Mouse (Mus musculus) layer of hippocampus, adult 9-10 months (tissue): ENCODE data around the gene Txnrd2.

Experiments
- DNase-seq: peaks from one replicate; pipeline ENCODE4 v3.0.0; 2022; ENCODE audit warnings: low spot score

Txnrd2 gene

DNA sequence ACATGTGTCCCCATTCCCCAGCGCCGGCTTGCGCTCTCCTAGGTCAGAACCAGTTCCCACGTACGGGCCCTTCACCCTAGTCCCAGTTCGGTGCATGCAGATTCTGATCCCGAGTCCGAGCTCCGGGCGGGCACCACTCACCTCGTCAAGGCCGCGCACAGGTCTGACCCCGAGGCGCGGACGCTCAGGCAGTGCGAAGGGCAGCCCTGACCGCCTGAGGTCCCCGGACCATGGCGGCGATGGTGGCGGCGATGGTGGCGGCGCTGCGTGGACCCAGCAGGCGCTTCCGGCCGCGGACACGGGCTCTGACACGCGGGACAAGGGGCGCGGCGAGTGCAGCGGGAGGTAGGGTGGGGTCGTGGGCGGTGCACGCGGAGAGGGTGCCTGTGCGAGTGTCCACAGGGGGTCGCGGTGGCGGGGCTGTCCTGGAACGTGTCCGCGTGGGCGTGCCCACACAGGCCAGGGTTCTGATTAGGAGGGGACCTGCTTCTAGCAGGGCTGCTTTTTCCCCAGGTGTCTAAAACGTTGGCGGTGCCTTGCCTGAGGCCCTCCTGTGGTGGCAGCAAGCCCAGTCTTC lies at the start of gene Txnrd2:
TSS of gene Txnrd2 (plus strand) at position 170 of the 577 bp plus-strand sequence.
- no peak for DNase-seq

DNA sequence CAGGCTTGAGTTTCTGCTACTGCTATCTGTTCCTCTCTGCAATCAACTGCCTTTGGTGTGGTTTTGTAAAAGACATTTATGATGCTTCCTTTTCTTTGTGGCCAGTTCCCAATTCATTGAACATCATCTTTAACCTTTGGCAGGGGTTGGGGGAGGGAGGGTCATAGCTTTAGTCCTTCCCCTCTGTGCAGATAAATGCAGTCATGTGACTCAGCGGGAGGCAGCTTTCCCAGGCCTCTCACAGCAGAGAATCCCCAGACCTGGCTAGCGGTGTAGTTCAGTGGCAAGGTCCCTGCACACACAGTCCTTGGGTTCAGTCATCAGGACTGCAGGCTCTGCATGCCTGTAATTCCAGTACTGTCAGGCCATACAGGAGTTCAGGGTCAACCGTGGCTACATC lies 49.0 kb upstream of the Txnrd2 start:
- DNase-seq, result no peak

DNA sequence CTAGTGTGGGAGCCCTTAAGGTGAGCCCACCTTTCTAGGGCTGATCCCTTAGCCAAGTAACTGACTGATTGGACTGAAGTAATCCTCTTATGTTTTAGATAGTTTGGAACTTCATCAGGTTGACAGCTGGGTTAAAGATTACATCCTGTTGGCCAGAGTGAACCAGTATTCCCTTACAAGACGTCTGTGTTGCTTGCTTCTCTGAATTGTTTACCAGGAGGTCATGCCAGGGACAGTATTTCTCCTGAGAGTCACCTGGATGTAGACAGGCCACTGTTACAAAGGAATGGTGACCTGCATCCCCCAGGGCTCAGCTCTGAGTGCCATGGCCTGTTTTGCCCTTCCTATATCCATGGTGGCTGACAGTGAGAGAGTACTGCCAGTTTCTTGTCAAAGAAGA lies 47.7 kb upstream of the Txnrd2 start:
- no peak for DNase-seq

DNA sequence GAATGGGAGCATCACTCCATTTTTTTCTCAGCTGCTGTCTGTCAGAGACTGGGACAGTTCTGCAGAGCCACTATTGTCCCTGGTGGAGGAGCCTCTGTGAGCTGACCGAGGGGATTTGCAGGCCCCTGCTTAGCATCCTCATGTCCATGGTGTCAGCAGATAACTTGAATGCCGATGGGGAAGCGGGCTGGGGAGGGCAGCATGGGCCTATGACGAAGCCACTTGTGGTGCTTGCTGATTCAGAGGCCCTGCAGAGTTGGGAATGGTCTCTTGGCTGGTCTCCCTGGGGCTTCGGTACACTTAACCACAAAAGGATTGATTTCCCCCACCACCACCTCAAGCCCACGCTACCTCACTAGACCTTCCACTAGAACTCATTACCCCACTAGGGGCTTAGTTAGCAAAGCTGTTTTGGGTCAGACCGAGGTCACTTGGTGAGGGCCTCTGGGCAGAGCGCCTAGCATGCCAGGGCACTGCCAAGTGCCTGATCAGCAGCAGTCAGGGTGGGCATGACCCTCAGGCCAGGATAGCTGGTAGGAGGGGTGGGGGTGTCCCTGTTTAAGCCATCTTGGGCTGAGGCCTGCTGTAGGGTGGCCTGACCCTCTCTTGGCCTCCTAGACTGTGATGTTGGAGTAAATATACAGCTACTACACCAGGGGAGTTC lies 46.7 kb upstream of the Txnrd2 start:
- no peak for DNase-seq

DNA sequence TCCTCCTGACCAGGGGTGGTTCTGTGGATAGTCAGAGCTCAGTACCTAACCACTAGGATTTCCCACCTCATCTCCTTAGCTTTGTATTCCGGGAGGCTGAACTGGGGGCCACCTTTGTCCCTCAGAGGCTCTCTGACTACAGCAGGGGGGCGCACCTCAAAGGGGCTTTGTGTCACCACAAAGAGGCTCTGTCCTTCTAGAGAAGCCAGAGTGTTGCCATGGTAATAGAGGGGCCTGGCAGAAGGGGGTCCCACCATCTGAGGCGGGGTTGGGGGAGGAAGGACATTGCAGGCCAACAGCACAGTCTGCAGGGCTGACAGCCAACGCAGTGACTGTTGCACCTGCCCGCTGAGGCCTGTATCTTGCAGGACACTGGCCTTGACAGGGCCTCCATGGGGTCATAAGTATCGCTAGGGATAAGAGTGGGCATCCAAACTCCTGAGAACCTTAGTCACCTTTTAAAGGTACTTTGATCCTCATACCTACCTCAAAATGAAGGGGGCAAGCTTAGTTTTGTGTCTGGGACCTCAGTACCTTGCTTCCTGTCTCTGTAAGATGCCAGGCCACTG lies 45.6 kb upstream of the Txnrd2 start:
- no peak for DNase-seq

DNA sequence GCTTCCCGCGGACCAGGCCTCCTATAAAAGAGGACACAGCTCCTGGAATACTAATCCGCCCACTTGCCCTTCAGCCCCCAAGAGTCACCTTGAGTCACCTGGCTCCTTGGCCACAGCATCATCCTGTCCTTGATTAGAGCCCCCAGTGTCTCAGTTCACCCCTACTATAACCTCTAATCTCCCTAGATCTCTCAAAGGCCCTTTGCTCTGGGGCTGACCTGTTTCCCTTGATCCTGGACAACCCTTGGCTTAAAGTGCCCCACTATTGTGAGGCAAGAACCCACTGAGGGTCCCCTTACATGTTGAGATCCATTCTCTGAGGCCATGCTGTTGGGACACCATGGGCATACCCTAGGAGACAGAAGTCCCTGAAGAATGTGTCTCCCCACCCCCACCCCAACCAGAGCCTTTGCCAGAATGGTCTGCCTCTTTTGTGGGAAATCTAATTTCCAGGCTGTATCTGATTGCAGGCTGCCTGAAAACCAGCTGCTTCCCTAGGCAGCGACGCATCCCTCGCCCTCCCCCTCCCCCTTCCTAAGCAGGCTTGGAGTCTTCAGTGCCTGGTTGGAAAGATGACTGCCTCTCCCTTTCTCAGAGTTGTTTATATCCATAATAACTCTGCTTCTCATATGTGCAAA lies 44.4 kb upstream of the Txnrd2 start:
- no peak for DNase-seq

DNA sequence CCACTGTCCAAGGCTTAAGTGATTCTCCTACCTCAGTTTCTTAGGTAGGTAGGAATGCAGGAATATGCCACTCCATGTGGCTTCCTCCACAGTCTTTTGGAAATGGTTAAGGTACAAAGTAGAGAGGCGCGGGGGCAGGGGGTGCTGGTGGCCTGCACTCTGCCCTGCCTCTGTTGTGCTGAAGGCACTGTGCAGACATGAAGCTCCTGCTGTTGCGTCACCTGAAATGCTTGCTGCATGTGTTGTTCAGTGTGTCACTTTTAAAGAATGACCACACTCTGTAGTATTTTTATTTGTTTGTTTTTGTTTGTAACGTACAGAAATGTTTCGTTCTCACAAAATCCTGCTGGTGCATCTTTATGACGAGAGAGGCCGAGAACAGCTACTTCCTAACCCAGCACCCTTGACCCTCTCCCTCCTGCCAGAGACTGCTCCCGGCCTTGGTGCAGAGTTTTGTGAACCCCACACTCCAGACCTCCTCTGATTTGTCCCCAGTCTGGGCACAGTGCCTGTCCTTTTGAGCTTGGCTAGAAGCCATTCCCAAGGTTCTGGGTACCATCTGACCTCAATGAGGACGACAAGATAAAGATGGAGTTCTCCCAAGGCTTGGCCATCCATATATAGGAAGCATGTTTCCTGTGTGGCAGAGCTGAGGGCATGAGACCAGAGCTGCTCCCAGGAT lies 43.0 kb upstream of the Txnrd2 start:
- no peak for DNase-seq

DNA sequence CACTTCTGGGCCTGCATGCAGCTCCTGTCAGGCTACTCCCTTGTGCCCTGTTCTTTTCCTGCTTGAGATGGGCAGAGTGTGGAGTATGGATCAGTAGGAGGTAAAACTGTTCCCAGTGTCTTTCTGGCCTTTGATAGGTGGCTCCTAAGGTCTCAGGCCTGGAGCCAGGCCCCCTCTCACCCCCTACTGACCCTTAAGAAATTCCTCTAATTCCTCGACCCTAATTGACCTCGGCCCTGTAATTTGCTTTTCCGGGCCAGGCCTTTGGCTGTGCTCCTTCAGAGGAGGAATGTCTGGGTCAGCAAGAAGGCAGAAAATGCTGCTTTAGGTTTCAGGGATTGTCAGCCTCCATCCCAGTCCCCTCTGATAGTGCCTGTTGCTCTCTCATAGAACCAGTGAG lies 42.4 kb upstream of the Txnrd2 start:
- DNase-seq, result no peak

DNA sequence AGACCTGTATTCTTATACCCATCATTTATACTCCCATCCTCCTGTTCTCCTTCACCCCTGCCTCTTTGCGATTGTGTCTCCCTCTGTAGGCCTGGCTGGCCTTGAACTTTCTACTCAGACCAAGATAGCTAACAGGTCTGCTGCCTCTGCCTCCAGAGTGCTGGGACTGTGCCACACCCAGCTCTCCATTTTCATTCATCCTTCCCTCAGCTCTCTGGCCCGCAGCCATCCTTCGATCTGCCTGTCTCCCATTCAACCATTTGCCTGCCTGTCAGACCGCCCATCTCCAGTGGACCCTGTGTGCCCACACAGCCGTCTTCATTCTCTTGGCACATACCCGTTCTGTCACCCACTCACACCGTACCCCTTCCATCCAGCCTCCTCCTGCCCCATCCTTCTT lies 42.0 kb upstream of the Txnrd2 start:
- no peak for DNase-seq

DNA sequence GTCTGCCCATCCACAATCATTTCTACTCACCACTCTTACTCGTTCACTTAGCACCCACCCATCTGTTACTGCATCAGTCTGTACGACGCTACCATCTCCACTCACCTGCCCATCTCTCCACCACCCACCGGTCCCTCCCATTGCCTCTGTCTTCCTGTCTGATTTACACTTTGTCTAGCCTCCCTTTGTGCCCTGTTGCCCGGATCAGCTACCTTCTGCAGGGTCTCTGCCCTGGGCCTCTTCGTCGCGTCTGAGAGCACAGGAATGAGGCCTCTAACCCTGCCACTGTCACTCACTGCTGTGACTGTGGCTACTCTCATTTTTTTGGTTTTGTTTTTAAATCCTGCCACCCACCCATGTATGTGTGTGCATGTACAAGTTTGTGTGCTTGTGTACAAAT lies 41.5 kb upstream of the Txnrd2 start:
- no peak for DNase-seq

DNA sequence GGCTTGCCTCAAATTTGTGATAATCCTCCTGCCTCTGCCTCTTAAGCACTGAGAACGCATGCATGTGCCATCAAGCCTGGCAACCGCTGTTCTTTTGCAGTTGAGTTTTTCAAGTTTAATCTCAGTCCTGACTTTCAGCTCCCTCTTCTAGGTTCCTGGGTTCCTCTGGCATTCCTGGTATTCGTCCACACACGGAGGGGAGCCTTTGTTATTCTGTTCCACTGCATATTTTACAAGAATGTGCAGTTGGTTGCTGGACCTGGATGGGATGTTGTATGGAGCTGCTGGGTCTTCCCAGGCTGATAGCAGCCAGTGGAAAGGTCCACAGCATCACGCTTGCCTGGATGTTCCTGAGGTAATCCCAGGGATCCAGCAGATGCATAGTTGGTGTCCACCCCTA lies 40.8 kb upstream of the Txnrd2 start:
- DNase-seq, result no peak

DNA sequence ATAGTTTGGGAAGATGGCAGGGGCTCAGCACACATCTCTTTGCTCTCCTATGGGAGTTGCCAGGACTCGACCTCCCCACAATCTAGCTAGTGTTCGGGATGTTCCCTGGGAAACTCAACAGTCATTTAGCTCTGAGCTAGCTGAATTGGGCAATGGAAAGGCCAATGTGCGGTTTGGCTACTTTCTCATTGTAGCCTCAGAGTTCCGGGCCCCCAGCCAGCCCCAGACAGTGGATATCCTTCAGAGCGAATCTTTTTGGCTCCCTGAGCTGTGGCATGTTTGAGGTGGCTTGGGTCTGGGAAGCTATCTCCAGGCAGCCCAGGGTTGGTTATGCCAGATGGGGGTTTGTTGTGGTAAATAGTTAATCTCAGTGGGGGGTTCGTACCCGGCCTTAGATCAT lies 39.7 kb upstream of the Txnrd2 start:
- DNase-seq, result no peak

DNA sequence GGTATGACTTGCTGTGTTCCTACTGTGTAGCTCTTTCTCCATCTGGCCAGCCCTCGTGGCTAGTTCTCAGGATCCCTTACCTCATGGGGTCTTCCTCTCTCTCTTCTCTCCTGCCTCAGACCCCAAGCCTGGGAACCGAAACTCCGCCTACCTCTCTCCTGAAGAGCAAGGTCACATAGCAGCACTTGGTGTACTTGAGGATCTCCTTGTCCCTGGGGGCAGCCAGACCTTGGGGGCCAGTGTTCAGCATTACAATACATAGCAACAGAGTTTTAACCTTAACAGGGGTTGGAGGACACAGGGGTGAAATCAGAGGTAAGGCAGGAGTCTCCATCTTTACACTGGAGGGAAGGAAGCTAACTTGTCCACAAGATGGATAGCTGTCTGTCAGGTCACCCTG lies 39.2 kb upstream of the Txnrd2 start:
- DNase-seq, result no peak

DNA sequence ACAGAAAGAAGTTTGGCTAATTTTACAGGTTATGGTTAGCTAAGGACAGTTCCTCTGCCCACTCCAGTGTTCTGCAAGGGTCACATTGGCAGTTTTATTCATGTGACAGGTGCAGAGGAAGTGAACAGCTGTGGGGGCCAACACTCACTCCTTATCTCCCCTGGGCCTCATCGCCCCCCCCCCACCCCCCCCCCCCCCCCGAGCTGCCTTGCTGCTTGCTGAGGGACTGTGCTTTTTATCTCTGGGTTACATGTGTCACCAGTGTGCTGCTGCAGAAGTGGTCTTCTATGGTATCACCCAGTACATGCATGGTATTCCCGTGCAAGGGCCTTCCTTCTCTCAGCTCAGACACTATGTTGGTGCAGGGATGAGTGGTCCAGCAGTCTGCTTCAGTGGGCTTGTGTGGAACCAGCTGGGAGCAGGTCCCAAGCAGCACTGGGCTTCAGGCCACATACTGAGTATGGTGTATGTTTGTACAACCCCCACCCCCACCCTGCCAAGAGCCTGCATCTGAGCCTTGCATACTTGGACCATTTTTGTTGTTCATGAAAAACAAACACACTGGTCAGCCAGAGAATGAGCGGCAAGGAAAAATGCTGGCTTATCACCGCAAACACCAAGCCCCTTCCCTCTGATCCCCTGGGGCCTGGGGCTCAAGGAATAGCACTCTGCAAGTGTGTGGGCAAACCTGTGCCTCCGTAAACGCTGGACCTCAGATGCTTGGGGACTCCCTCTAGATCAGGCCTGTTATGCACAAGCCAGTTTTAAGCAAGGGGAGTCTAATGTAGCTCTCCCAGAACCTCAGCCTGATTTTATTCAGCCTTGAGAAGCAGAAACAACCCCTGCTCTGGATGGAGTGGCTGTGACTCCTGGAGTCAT lies 38.2 kb upstream of the Txnrd2 start:
- DNase-seq, result no peak

DNA sequence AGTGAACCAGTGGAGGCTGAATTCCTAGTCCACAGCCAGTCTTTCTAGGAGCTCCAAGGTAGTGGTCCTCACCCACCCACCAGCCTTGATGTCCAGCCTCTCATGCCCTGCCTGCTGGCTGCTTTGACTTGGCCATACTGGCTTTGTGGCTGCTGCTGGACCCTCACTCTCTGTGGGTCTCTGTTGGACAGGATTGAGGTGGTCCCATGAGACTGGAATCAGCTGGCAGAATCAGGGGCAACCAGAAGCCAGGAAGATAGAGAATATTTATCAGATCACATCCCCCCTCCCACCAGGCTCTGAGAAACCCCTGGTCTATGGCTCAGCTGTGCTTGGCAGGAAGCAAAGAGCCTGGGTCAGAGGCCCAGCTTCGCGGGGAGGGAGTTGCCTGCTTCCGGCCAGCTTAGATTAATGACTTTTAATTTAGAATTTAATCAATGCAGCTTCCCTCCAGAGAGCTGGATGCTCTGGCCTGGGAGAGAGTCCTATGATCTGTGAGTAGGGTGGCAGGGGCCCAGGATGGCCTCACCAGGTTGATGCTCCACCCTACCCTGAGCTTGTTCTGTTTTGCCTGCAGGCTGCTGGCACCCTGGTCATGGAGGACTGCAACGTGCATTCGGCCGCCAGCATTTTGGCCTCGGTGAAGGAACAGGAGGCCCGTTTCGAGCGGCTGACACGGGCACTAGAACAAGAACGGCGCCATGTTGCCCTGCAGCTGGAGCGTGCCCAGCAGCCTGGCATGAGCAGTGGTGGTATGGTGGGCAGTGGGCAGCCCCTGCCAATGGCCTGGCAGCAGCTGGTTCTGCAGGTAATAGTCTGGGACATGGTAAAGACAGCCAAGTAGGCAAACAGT lies 37.4 kb upstream of the Txnrd2 start:
- DNase-seq, result no peak

DNA sequence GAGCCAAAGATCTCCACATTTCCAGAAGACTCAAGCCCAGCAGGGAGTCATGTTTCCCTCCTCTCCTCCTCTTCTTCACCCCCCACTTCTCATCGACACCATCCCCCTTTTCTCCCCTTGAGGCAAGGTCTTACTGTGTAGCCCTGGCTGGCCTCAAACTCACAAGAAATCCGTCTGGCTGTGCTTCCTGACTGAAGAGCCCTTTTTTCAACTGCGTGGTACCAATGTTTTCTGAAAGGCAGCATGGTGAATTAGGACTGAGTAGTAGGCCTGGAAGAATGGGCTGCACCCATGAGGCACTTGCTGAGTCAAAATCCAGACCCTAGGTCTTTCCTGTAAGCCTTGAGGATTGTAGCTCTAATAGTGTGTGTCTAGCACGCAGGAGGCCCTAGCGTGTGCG lies 35.8 kb upstream of the Txnrd2 start:
- no peak for DNase-seq

DNA sequence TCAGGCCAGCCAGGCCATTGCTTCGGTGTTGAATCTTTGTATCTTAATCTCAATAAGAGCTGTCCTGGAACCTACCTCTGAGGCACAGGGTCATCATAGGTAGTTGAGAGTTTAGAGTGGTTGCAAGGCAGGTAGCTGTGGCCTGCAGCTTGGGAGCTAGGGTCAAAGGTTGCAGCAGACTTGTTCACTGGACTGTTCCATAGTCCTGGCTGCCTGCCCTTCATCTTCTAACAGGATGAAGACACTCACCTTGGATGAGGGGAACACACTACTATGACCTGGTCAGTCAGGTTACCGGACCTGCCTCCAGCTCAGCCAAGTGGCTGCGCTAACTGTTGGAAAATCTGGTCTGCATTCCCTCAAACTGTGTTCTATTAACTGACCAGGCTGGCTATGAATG lies 35.1 kb upstream of the Txnrd2 start:
- no peak for DNase-seq

DNA sequence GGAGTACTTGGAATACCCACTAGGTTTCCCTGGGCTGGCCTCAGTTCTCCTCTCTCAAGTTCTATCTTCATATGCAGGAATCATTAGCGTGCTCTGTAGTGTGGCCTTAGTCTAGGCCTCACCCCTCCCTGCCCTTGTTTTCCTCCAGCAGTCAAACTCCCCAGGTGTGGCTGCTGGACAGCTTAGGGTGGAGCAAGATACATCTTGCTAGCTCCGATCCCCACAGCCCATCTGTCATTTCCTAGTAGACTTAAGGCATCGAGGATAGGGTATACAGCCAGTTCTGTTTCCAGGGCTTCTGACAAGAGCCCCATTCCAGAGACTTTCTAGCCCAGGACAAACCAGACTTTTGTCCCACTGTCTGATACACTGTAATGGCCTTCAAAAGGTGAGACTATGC lies 34.5 kb upstream of the Txnrd2 start:
- no peak for DNase-seq

DNA sequence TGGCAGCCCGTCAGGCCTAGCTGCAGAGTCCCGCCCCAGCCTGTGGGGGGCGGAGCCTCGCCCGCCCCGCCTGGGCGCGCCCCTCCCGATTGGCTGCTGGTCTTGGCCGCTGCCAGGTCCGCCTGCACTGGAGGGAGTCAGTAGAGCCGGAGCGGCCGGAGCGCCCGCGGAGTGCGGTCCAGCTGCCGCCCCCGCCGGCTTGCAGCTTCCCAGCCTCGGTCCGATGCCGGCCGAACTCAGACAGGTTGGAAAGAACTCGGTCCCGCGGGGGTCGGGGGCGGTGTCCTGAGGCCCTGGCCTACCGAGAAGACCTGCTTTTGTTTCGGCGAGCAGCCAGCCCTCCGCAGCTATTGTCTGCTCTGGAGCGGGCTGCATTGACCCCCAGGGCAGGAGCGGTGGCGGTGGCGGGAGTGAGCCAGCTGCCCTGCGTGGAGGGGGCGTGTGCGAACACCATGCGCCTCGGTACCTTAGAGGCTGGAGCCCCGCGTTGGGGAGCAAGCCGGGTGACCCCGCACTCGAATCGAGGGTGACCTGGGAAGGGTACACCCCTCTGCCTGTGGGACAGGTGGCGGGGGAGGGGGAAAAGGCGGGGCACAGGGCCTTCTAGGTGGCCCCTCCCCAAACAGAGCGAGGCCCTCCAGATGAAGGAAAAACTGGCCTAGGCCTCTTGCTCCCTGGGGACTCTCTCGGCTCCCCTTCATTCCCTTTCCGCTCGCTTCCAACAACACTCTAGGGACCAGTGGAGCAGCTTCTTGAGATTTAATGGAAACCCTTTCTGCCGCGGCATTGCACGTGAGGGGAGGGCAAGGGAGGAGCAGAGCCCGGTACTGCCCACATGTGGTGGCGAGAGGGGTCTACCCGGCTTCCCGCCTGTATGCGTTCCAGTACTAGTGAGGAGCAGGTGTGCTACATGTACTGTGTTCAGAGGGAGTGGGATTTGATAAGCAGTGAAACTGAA lies 33.4 kb upstream of the Txnrd2 start:
- DNase-seq, result no peak

DNA sequence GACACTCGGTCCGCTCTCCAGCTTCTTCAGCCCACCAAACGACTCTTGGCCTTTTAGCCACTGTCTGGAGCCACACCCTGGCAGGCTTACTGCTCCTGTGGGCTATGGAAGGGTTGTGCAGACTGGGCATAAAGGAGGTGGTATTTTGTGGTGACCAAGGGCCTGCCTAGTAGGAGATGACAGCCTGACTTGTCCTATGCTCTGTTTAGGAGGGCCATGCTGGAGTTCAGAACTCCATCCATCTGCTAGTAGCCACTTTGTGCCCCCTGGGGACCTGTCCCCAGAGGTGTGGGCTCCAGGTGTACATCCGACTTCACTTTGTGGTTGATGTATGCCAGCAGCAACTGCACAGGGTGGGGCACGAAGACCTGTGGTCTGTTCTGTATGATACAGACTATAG lies 32.6 kb upstream of the Txnrd2 start:
- DNase-seq, result no peak
